Mouse (Mus musculus): ENCODE results near the gene Ceacam15.
"Not testable (repeated sequence)": the region's sequence is repeated elsewhere in the genome, so short reads cannot be mapped to it uniquely, and the experiment has no call there.

Ceacam15 gene

DNA sequence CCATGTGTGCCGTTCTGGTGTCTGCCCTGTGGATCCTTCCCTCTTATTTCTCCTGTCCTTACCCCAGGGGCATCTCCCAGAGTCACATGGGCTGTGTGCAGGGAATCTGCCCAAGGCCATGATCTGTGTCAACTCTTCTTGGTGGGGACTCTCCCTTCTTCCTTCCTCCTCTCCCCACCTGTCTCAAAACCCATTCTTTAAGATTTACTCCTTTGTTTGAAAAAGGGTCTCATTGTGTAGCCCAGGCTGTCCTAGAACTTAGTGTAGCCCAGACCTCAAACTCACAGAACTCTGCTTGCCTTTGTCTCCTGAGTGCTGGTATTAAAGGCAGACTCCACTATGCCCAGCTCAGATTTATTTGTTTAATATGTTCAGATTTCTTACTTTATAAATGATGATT is at the start of gene Ceacam15:
Gene Ceacam15, minus strand, starts transcription at position 101 of the 400 bp plus-strand sequence.
- DNase-seq (ENCODE audit: low read depth, low spot score) = no peak

DNA sequence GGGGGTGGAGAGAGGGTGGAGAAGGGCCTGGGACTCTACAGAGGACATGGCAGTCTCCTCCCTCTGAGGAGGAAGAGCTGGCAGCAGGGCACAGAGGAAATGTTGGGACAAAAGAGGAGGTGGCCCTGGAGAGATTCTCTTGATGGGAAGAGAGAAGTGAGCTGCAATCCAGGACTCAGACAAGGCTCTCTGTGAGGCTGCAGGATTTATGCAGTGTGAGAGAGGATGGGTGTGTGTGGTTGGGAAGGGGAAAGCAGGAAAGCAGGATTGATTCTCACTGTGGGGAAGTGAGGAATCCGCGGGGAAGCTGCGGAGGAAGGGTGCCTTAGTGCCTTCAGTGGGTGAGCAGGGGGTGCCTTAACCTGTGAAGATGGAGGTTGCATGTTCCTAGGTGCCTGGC is 47.0 kb upstream of the Ceacam15 start:
- DNase-seq (ENCODE audit: low read depth, low spot score) = not testable (repeated sequence)

DNA sequence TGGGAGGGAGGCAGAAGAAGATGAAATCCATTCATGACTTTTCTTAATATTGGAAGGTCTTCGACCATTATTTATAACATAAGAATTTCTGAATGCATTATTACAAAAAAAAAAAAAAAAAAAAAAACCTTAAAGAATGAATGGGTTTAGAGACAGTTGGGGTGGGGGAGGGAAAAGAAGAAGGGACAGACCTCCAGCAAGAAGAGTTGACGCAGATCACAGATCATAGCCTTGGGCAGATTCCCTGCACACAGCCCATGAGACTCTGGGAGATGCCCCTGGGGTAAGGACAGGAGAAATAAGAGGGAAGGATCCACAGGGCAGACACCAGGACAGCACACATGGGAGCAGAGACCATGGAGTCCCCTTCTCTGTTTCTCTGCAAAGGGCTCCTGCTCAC is 46.1 kb upstream of the Ceacam15 start, which contains the start of gene Ceacam9:
Gene Ceacam9, plus strand, starts transcription at position 301 of the 400 bp plus-strand sequence.
- DNase-seq (ENCODE audit: low read depth, low spot score) = no peak

DNA sequence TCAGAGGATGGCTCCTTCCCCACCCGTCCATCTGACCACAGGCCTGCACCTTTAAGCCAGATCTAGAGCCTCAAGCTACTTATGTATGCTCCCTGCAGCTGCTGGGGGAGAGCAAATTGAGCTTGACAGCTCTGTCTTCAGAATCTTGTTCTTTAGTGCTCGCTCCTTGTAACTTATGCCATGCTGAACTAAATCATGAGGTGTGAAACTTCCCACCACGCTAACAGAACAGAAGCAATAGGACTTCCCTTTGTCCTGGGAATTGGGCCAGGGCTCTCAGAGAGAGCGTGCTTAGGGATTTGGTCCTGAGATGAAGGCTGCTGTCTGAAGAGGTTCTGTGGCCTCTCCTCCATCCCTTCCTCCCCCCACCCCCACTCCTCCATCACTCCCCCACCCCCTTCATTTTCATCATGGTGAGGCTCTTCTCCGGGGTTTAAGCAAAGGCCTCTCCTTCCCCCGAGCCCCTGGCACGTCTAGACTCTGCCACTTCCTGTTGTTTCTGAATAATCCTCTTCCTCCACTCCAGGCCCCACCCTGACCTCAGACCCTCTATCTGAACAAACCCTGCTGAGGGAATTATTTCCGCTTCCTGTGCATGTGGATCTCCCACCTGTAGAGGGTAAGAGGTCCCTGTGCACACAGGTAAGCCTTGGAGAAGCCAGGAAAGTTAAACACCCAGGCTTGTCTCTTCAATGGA is 41.1 kb upstream of the Ceacam15 start:
- DNase-seq (ENCODE audit: low read depth, low spot score) = not testable (repeated sequence)

- DNase-seq (ENCODE audit: low read depth, low spot score) = no peak
These were observed 37.3 kb upstream of the Ceacam15 start for GRCm38 (mm10) chr7:16712633-16713415.

- no peak for DNase-seq (ENCODE audit: low read depth, low spot score)
These were observed 35.1 kb upstream of the Ceacam15 start for GRCm38 (mm10) chr7:16710604-16711003.

- no peak for DNase-seq (ENCODE audit: low read depth, low spot score)
These were observed 32.7 kb upstream of the Ceacam15 start for GRCm38 (mm10) chr7:16708244-16708643.

- DNase-seq (ENCODE audit: low read depth, low spot score) = no peak
These were observed 30.9 kb upstream of the Ceacam15 start for GRCm38 (mm10) chr7:16706385-16706784.

- DNase-seq (ENCODE audit: low read depth, low spot score) = no peak
These were observed 25.1 kb upstream of the Ceacam15 start for GRCm38 (mm10) chr7:16700583-16700982.

DNA sequence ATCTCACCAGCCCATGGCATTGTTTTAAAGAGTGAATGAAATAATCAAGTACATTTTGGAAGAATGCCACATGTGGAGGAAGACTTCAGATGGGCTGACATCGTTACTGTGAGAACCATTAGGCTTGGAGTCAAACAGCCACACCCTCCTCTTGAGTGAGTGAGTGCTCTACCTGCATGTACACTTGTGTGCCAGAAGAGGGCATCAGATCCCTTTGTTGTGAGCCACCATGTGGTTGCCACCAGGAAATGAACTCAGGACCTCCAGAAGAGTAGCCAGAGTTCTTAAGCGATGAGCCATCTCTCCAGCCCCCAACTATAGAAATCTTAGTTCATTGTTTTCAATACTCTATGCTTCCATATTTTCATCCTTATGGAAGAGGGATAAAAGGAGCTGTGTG is 23.5 kb upstream of the Ceacam15 start:
- DNase-seq (ENCODE audit: low read depth, low spot score) = no peak

DNA sequence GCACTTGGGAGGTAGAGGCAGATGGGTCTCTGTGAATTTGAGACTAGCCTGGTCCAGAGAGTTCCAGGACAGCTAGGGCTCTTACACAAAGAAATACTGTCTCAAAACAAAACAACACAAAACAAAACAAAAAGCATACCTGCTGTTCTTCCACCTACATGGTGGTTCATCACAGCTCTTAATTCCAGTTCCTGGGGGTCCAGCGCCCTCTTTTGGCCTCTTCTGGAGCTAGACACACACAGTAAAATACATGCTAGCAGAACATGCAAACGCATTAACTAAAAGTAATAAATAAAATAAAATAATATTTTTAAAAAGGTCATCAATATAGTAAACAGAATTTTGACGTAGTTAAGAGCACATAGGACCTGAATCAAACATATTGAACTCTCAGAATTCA is 19.5 kb upstream of the Ceacam15 start:
- no peak for DNase-seq (ENCODE audit: low read depth, low spot score)

DNA sequence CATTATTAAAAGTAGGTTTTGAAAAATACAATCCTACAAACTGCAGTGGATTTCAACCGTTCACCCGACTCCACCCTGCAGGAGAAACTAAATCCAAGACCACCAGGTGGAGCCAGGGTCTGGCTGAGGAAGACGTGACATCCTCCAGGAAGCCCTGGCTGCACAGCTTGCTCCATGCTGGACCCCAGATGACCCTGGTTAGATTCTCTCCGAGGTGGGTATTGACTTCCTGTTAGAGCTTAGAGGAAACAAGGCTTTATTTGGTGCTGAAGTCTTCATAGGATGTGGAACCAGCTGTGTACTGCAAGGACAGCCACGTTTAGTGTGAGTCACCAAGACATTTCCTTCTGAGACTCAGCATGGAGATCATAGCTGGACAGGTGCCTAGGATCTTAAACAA is 13.7 kb upstream of the Ceacam15 start:
- no peak for DNase-seq (ENCODE audit: low read depth, low spot score)

GRCm38 (mm10) chr7:16680194-16680593 is 4.7 kb upstream of the Ceacam15 start:
- not testable (repeated sequence) for DNase-seq (ENCODE audit: low read depth, low spot score)

DNA sequence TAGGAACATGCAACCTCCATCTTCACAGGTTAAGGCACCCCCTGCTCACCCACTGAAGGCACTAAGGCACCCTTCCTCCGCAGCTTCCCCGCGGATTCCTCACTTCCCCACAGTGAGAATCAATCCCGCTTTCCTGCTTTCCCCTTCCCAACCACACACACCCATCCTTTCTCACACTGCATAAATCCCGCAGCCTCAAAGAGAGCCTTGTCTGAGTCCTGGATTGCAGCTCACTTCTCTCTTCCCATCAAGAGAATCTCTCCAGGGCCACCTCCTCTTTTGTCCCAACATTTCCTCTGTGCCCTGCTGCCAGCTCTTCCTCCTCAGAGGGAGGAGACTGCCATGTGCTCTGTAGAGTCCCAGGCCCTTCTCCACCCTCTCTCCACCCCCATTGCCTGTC is 806 bp downstream of the Ceacam15 start:
- not testable (repeated sequence) for DNase-seq (ENCODE audit: low read depth, low spot score)

DNA sequence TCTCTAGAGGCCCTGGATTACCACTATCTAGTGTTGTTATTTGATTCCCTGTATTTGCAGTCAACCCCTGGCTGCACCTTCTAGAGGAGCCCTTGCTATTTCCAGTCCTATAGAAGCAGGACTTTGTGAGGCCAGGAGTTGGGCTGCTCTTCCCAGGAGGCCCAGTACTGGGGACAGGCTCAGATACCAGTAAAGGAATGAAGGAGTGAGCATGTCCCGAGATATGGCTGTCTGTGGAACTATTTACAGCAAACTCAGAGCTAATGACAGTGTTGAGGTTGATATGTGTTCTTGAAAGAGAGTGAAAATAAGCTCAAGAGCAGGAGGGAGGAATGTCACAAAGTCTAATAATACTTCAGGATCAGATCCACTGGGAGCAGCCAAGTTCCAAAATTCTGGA is 1.7 kb downstream of the Ceacam15 start:
- DNase-seq (ENCODE audit: low read depth, low spot score) = no peak

GRCm38 (mm10) chr7:16668331-16668930 is 7.1 kb downstream of the Ceacam15 start:
- DNase-seq (ENCODE audit: low read depth, low spot score) = not testable (repeated sequence)

DNA sequence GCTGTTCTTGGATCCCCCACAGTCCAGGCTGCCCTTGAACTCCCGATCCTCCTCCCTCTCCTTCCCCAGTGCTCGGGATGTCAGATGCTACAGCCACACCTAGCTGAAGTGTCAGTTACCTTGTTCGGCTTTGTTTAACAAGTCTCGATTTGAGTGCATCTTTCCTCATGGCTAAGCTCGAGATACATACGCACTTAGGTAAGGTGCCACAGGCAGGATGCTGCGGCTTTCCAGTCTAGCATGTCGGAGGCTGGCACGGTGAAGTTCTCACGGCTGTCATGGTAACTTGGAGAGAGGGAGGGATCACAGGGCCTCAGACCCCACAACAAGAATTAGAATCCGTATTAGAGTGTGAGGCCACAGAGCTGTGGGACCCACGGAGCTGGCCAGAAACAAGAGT is 31.2 kb downstream of the Ceacam15 start:
- no peak for DNase-seq (ENCODE audit: low read depth, low spot score)

GRCm38 (mm10) chr7:16643106-16643505 is 32.4 kb downstream of the Ceacam15 start:
- not testable (repeated sequence) for DNase-seq (ENCODE audit: low read depth, low spot score)

DNA sequence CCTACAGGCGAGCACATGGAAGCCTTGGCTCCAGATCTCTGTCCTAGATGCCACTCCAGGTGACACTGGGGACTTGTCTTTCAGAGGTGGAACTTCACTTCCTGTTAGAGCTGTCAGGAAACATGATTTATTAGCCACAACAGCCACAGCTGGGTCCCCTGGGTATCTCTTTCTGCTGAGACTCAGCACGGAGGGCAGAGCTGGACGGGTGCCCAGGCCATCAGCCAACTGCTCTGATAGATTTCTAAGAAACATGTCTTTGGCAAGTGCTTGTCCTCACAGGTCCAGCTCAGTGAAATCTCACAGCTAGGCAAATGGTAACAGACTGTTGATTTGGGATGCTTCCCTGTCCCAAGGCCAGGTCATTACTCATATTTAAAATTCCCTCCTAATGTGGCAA is 36.5 kb downstream of the Ceacam15 start:
- DNase-seq (ENCODE audit: low read depth, low spot score) = no peak

- DNase-seq (ENCODE audit: low read depth, low spot score) = no peak
These were observed 40.4 kb downstream of the Ceacam15 start for GRCm38 (mm10) chr7:16635116-16635515.

DNA sequence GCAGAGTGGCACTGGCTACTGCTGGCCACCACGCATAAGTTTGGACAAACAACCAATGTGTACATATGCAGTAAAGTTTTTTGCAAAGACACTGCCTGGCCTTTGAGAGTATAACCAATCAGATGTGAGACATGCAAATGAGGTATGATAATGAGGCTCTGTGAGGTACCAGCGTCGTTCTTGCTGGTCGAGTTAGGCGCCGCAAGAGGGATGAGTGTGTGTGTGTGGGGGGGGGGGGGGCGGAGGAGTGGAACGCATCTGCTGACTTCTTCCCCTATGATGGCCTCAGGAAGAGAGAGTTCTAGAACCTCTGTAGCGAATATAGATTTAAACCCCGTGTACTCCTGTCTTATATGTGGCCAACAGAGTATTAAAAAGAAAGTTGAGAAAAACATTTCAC is 41.6 kb downstream of the Ceacam15 start:
- DNase-seq (ENCODE audit: low read depth, low spot score) = not testable (repeated sequence)

- DNase-seq (ENCODE audit: low read depth, low spot score) = no peak
These were observed 43.6 kb downstream of the Ceacam15 start for GRCm38 (mm10) chr7:16631932-16632331.

Data from brain, embryonic 18.5 days (tissue).